Mouse (Mus musculus) liver, adult 2 months (tissue): ENCODE data around the gene Fam43b. TPM values are rescaled to one million over a fixed set of nuclear protein-coding genes. Genes with fewer than 3 reads are reported as not detected.
A peak's percentile ranks its signal among the peaks of the same experiment; 100 is the strongest.
"Not testable (repeated sequence)": the region's sequence is repeated elsewhere in the genome, so short reads cannot be mapped to it uniquely, and the experiment has no call there.

Source experiments
- DNase-seq: peaks from one replicate; pipeline ENCODE4 v3.0.0-alpha.2; 2011; ENCODE audit warnings: low read depth, low spot score; ENCODE audit errors: extremely low read depth
- H3K27ac ChIP-seq: fragments of 200-500 bp; replicated peaks from 2 replicates; pipeline ENCODE4 v1.5.1; 2012; ENCODE audit warnings: low read depth, mild to moderate bottlenecking, control low read depth, inconsistent platforms, low read length; ENCODE audit not compliant: insufficient read depth
- H3K27me3 ChIP-seq: fragments of 200-500 bp; 2 replicates; pipeline ENCODE4 v1.6.1; 2012; ENCODE audit warnings: mild to moderate bottlenecking, moderate library complexity, low read length, inconsistent platforms; ENCODE audit not compliant: control insufficient read depth, insufficient read depth
- H3K36me3 ChIP-seq: fragments of 200-500 bp; 2 replicates; pipeline ENCODE4 v1.6.1; 2012; ENCODE audit warnings: low read length, inconsistent platforms; ENCODE audit not compliant: control insufficient read depth, insufficient read depth
- H3K4me1 ChIP-seq: fragments of 200-500 bp; 2 replicates; pipeline ENCODE4 v1.6.1; 2011; ENCODE audit warnings: low read length; ENCODE audit not compliant: control insufficient read depth, insufficient read depth
- H3K4me3 ChIP-seq: fragments of 200-500 bp; 2 replicates; pipeline ENCODE4 v1.5.1; 2011; ENCODE audit warnings: low read depth, mild to moderate bottlenecking, control low read depth, low read length, moderate library complexity; ENCODE audit not compliant: insufficient read depth
- H3K79me2 ChIP-seq: fragments of 200-500 bp; 2 replicates; pipeline ENCODE4 v1.6.1; 2012; ENCODE audit warnings: inconsistent platforms, mild to moderate bottlenecking, low read length, moderate library complexity; ENCODE audit not compliant: control insufficient read depth, insufficient read depth
- H3K9ac ChIP-seq: fragments of 200-500 bp; 2 replicates; pipeline ENCODE4 v1.6.1; 2012; ENCODE audit warnings: low read depth, mild to moderate bottlenecking, control low read depth, inconsistent platforms, low read length
- CTCF ChIP-seq: fragments of 200-500 bp; IDR thresholded peaks from 2 replicates; pipeline ENCODE4 v1.5.1; 2011; ENCODE audit warnings: low read depth, low read length, control low read depth
- POLR2A ChIP-seq: fragments of 200-500 bp; IDR thresholded peaks from 2 replicates; pipeline ENCODE4 v1.6.1; 2011; ENCODE audit warnings: low read length, control low read depth; ENCODE audit not compliant: insufficient read depth; ENCODE audit errors: extremely low read depth
- WGBS: fragments of 180-500 bp; shearing (Covaris S2); methylation state at CpG from one replicate; pipeline ENCODE4 v1.1.7; 2018; 5-methylcytosine and 5-hydroxymethylcytosine counted together
- polyA plus RNA-seq: library from polyadenylated mRNA; depleted of rRNA; stranded (reverse); fragments of >200 nt; gene quantifications from 2 replicates; pipeline ENCODE4 v1.2.3, GENCODE M21; 2012
- total RNA-seq: library from RNA; depleted of rRNA; stranded (reverse); fragments of >200 nt; gene quantifications from 2 replicates; pipeline ENCODE4 v1.2.3, GENCODE M21; 2014

Gene Fam43b
- total and polyA plus RNA-seq, 2 experiments = not detected

- 50% methylated on average over 3 of the region's 3 CpGs for WGBS
- Histone ChIP-seq H3K9ac (no peak overlapping the region), H3K27ac (no peak overlapping the region), H3K4me1 (peaks cover 8% of the 10 kb centered on the region), H3K4me3 (no peak overlapping the region), H3K36me3 (no peaks in the 10 kb centered on the region), H3K79me2 (peaks cover 2% of the 10 kb centered on the region; the same call in 1 of the 2 replicates), H3K27me3 (no peaks in the 10 kb centered on the region)
- peak; percentile 21 for DNase-seq
- TF ChIP-seq CTCF (peak; percentile 62), POLR2A (no peak)
Observed at GRCm38 (mm10) chr4:138429778-138430177, 33.5 kb upstream of the Fam43b start.

GRCm38 (mm10) chr4:138426778-138427705 lies 30.7 kb upstream of the Fam43b start:
- Histone ChIP-seq H3K27me3 (no peaks in the 10 kb centered on the region), H3K9ac (no peak overlapping the region), H3K36me3 (no peaks in the 10 kb centered on the region), H3K4me1 (peaks cover 5% of the 10 kb centered on the region), H3K4me3 (no peak overlapping the region), H3K79me2 (no peaks in the 10 kb centered on the region), H3K27ac (no peak overlapping the region)
- DNase-seq = peak; percentile 87
- TF ChIP-seq CTCF = peak; percentile 73
- TF ChIP-seq POLR2A = no peak
- WGBS = 24% methylated on average over 22 of the region's 22 CpGs

GRCm38 (mm10) chr4:138425604-138426003 lies 29.3 kb upstream of the Fam43b start:
- not testable (repeated sequence) for H3K4me1 ChIP-seq, H3K27me3 ChIP-seq, H3K4me3 ChIP-seq, H3K79me2 ChIP-seq, DNase-seq, H3K27ac ChIP-seq, H3K36me3 ChIP-seq, H3K9ac ChIP-seq
- 92% methylated on average over 14 of the region's 14 CpGs for WGBS

GRCm38 (mm10) chr4:138425028-138425427 lies 28.7 kb upstream of the Fam43b start:
- Histone ChIP-seq H3K27me3 (no peaks in the 10 kb centered on the region), H3K4me3 (no peak overlapping the region), H3K27ac (no peak overlapping the region), H3K36me3 (no peaks in the 10 kb centered on the region), H3K79me2 (no peaks in the 10 kb centered on the region), H3K9ac (no peak overlapping the region), H3K4me1 (peaks cover 5% of the 10 kb centered on the region)
- 83% methylated on average over 6 of the region's 6 CpGs for WGBS
- no peak for DNase-seq
- TF ChIP-seq CTCF (no peak), POLR2A (no peak)

GRCm38 (mm10) chr4:138418340-138418957 lies 22.1 kb upstream of the Fam43b start:
- no peak overlapping the region for H3K4me3 ChIP-seq
- no peaks in the 10 kb centered on the region for H3K27me3 ChIP-seq
- no peak for TF ChIP-seq POLR2A
- no peak for TF ChIP-seq CTCF
- H3K4me1 ChIP-seq = no peaks in the 10 kb centered on the region
- H3K36me3 ChIP-seq = no peaks in the 10 kb centered on the region
- WGBS = 56% methylated on average over 11 of the region's 11 CpGs
- H3K79me2 ChIP-seq = no peaks in the 10 kb centered on the region
- no peak overlapping the region for H3K27ac ChIP-seq
- no peak overlapping the region for H3K9ac ChIP-seq
- no peak for DNase-seq

- H3K36me3 ChIP-seq = no peaks in the 10 kb centered on the region
- no peaks in the 10 kb centered on the region for H3K4me1 ChIP-seq
- H3K27ac ChIP-seq = no peak overlapping the region
- DNase-seq = no peak
- no peak for TF ChIP-seq POLR2A
- no peak for TF ChIP-seq CTCF
- no peak overlapping the region for H3K4me3 ChIP-seq
- no peaks in the 10 kb centered on the region for H3K27me3 ChIP-seq
- H3K79me2 ChIP-seq = no peaks in the 10 kb centered on the region
- WGBS = 85% methylated on average over 4 of the region's 4 CpGs
- no peak overlapping the region for H3K9ac ChIP-seq
Observed at GRCm38 (mm10) chr4:138417882-138418281, 21.6 kb upstream of the Fam43b start.
